Mouse (Mus musculus) CH12.LX (cell line): Measurements from ENCODE around the gene Dzip3. TPM values are rescaled to one million over a fixed set of nuclear protein-coding genes. Genes with fewer than 3 reads are reported as not detected.

Experiments
- DNase-seq: peaks from one replicate; pipeline ENCODE4 v3.0.0-alpha.2; 2013; ENCODE audit errors: extremely low read depth
- H3K27ac ChIP-seq: 2 replicates; pipeline ENCODE4 v1.5.1; 2012; ENCODE audit warnings: low read depth, mild to moderate bottlenecking, control low read depth, moderate library complexity; ENCODE audit not compliant: insufficient read depth
- H3K27me3 ChIP-seq: replicated peaks from 2 replicates; pipeline ENCODE3; 2012; ENCODE audit warnings: inconsistent platforms
- H3K36me3 ChIP-seq, 2 experiments: replicated peaks in 1 of 2; 2 replicates each; pipeline versions ENCODE3 to v1.6.1; 2012; ENCODE audit warnings: inconsistent platforms in 1 of 2, low read length in 1 of 2, mild to moderate bottlenecking in 1 of 2, mixed read lengths in 1 of 2, moderate library complexity in 1 of 2; ENCODE audit not compliant: control insufficient read depth in 1 of 2, insufficient read depth in 1 of 2
- H3K4me1 ChIP-seq, 2 experiments: 2 replicates each; pipeline ENCODE4 v1.6.1; 2012; ENCODE audit warnings: inconsistent platforms in 1 of 2, moderate library complexity in 1 of 2; ENCODE audit not compliant: insufficient read depth in 2 of 2, control insufficient read depth in 1 of 2
- H3K4me2 ChIP-seq: 2 replicates; pipeline ENCODE4 v1.6.1; 2012; ENCODE audit warnings: low read depth, mild to moderate bottlenecking, control low read depth; ENCODE audit not compliant: poor library complexity, insufficient read depth, severe bottlenecking
- H3K4me3 ChIP-seq, 3 experiments: fragments of 150-350 bp in 1 of 3; sonication (generic) in 1 of 3; replicated peaks in 1 of 3; 2 replicates each; pipeline versions ENCODE3 to v1.5.1; 2011 to 2012; ENCODE audit warnings: low read depth in 2 of 3, low read length in 2 of 3, mild to moderate bottlenecking in 2 of 3, moderate library complexity in 2 of 3, control low read depth in 1 of 3, improper control_type of control experiment in 1 of 3, inconsistent platforms in 1 of 3, mixed read lengths in 1 of 3; ENCODE audit not compliant: poor library complexity in 1 of 3
- H3K79me2 ChIP-seq: replicated peaks from 2 replicates; pipeline ENCODE4 v1.6.1; 2012; ENCODE audit warnings: mild to moderate bottlenecking, moderate library complexity; ENCODE audit not compliant: control insufficient read depth, poor library complexity, insufficient read depth, severe bottlenecking; ENCODE audit errors: extremely low read depth
- H3K9ac ChIP-seq: 2 replicates; pipeline ENCODE4 v1.6.1; 2012; ENCODE audit warnings: low read depth, mild to moderate bottlenecking, control low read depth, moderate library complexity; ENCODE audit not compliant: insufficient read depth
- H3K9me3 ChIP-seq: replicated peaks from 2 replicates; pipeline ENCODE3; 2012; ENCODE audit warnings: low read length, inconsistent platforms, mixed read lengths
- CHD2 ChIP-seq: IDR thresholded peaks from 2 replicates; pipeline ENCODE4 v1.6.1; 2011; ENCODE audit warnings: low read length, improper control_type of control experiment
- E2F4 ChIP-seq: IDR thresholded peaks from 2 replicates; pipeline ENCODE4 v1.6.1; 2011; ENCODE audit warnings: low read depth, low read length, improper control_type of control experiment; ENCODE audit not compliant: insufficient replicate concordance
- HCFC1 ChIP-seq: IDR thresholded peaks from 2 replicates; pipeline ENCODE4 v1.6.1; 2012; ENCODE audit warnings: low read depth, mild to moderate bottlenecking, inconsistent platforms, low read length, improper control_type of control experiment
- IRF4 ChIP-seq: IDR thresholded peaks from 2 replicates; pipeline ENCODE4 v1.6.1; 2014; ENCODE audit warnings: low read depth, mild to moderate bottlenecking, inconsistent platforms, low read length, improper control_type of control experiment
- JUN ChIP-seq: IDR thresholded peaks from 2 replicates; pipeline ENCODE4 v1.6.1; 2011; ENCODE audit warnings: low read depth, mild to moderate bottlenecking, low read length, improper control_type of control experiment, moderate library complexity; ENCODE audit not compliant: insufficient read depth
- JUND ChIP-seq: conservative IDR thresholded peaks from 2 replicates; pipeline ENCODE4 v1.6.1; 2011; ENCODE audit warnings: low read depth, low read length, improper control_type of control experiment
- MAFK ChIP-seq: IDR thresholded peaks from 2 replicates; pipeline ENCODE4 v1.6.1; 2011; ENCODE audit warnings: low read length, improper control_type of control experiment; ENCODE audit not compliant: insufficient replicate concordance
- MXI1 ChIP-seq: IDR thresholded peaks from 2 replicates; pipeline ENCODE4 v1.6.1; 2011; ENCODE audit warnings: mild to moderate bottlenecking, low read depth, low read length, improper control_type of control experiment
- NELFE ChIP-seq: IDR thresholded peaks from 2 replicates; pipeline ENCODE4 v1.6.1; 2011; ENCODE audit warnings: low read depth, low read length, improper control_type of control experiment
- NRF1 ChIP-seq: IDR thresholded peaks from 2 replicates; pipeline ENCODE4 v1.6.1; 2014; ENCODE audit warnings: low read depth, mild to moderate bottlenecking, inconsistent platforms, low read length, improper control_type of control experiment, moderate library complexity
- POLR2A ChIP-seq: IDR thresholded peaks from 2 replicates; pipeline ENCODE4 v1.6.1; 2011; ENCODE audit warnings: low read depth, mild to moderate bottlenecking, improper control_type of control experiment, low read length
- RAD21 ChIP-seq: IDR thresholded peaks from 2 replicates; pipeline ENCODE4 v1.6.1; 2011; ENCODE audit warnings: low read depth, mild to moderate bottlenecking, low read length, improper control_type of control experiment, moderate library complexity
- RCOR1 ChIP-seq: conservative IDR thresholded peaks from 2 replicates; pipeline ENCODE4 v1.6.1; 2012; ENCODE audit warnings: low read depth, mild to moderate bottlenecking, inconsistent platforms, low read length, improper control_type of control experiment
- SMC3 ChIP-seq: IDR thresholded peaks from 2 replicates; pipeline ENCODE4 v1.6.1; 2011; ENCODE audit warnings: low read depth, low read length, improper control_type of control experiment
- TCF12 ChIP-seq: IDR thresholded peaks from 2 replicates; pipeline ENCODE4 v1.6.1; 2014; ENCODE audit warnings: low read depth, mild to moderate bottlenecking, inconsistent platforms, low read length, improper control_type of control experiment
- UBTF ChIP-seq: IDR thresholded peaks from 2 replicates; pipeline ENCODE4 v1.6.1; 2012; ENCODE audit warnings: low read depth, mild to moderate bottlenecking, inconsistent platforms, low read length, improper control_type of control experiment, moderate library complexity
- USF1 ChIP-seq: IDR thresholded peaks from 2 replicates; pipeline ENCODE4 v1.6.1; 2014; ENCODE audit warnings: low read depth, mild to moderate bottlenecking, inconsistent platforms, low read length, improper control_type of control experiment
- ZKSCAN1 ChIP-seq: IDR thresholded peaks from 2 replicates; pipeline ENCODE4 v1.6.1; 2012; ENCODE audit warnings: low read depth, inconsistent platforms, low read length, improper control_type of control experiment, borderline replicate concordance
- dilution Hi-C: fragments of 300-500 bp; cut with MboI; formaldehyde crosslinking; loops from 2 replicates; pipeline ENCODE4 v1.14.3; 2020; ENCODE audit warnings: low sequenced_read_pairs; ENCODE audit not compliant: extremely low pct_unique_long_range_greater_than_20kb, extremely low pct_ligation_motif_present
- in situ Hi-C: fragments of 300-500 bp; cut with MboI; formaldehyde crosslinking; loops from 3 replicates; pipeline ENCODE4 v1.14.3; 2019; ENCODE audit warnings: low sequenced_read_pairs, low pct_ligation_motif_present, low pct_unique_long_range_greater_than_20kb, mixed read lengths
- polyA plus RNA-seq: library from polyadenylated mRNA; unstranded; fragments of >175 nt; gene quantifications from 2 replicates; pipeline ENCODE4 v1.2.1, GENCODE M21; 2012; ENCODE audit warnings: low read depth; ENCODE audit not compliant: insufficient read length
- total RNA-seq, 2 experiments: library from RNA; depleted of rRNA; stranded (reverse); fragments of 300-350 nt in 1 of 2; fragments of >200 nt in 1 of 2; gene quantifications; 2 replicates each; pipeline ENCODE4 v1.2.3; 2012 to 2014

The Dzip3 gene
- total and polyA plus RNA-seq, 3 experiments: 17.0 to 31.6 (median 17.0) TPM

DNA sequence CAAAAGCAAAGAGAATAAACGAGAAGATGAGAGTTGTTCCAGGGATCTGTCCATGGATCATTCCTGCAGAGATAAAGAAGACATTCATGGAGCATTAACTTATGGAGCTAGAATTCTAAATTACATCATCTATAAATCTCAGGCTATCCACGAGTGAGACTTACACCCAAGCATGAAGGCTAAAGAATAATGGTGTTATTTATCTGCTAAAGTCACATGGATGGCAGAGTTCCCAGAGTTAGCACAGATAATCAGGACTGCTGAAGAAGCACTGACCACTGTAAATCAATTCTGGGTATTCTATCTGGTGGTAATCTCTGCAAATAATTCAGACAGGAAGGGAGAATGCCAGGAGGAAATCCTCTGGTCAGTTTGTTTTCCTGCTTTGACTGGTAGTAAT lies 103.2 kb downstream of the Dzip3 start:
- Histone ChIP-seq H3K4me1 (no peaks in the 10 kb centered on the region), H3K9me3 (no peaks in the 10 kb centered on the region), H3K36me3 (no peaks in the 10 kb centered on the region), H3K79me2 (no peaks in the 10 kb centered on the region), H3K27ac (no peak overlapping the region), H3K27me3 (no peaks in the 10 kb centered on the region), H3K4me2 (no peak overlapping the region), H3K4me3 (no peak overlapping the region), H3K9ac (no peak overlapping the region)
- dilution Hi-C loops (no loop called here), in situ Hi-C loops (no loop called here)
- TF ChIP-seq POLR2A (no peak), RCOR1 (no peak), IRF4 (no peak), JUN (no peak), NRF1 (no peak), RAD21 (no peak), UBTF (no peak), NELFE (no peak), MXI1 (no peak), HCFC1 (no peak), USF1 (no peak), TCF12 (no peak), JUND (no peak), E2F4 (no peak), ZKSCAN1 (no peak), SMC3 (no peak), CHD2 (no peak), MAFK (no peak)
- DNase-seq: no peak

Other genes with a start within 250 kb of the Dzip3 start
- gene Trat1, start 222.1 kb downstream of the Dzip3 start, total RNA-seq (2012; rRNA removed): not detected in 2 replicates
- not detected in 2 replicates for gene Trat1, start 222.1 kb downstream of the Dzip3 start, total RNA-seq (2014; rRNA removed)
- gene Trat1, start 222.1 kb downstream of the Dzip3 start, polyA plus RNA-seq: not detected in 2 replicates
- gene Retnlb, start 177.3 kb downstream of the Dzip3 start, total RNA-seq (2012; rRNA removed): not detected in 2 replicates
- not detected in 2 replicates for gene Retnlb, start 177.3 kb downstream of the Dzip3 start, total RNA-seq (2014; rRNA removed)
- not detected in 2 replicates for gene Retnlb, start 177.3 kb downstream of the Dzip3 start, polyA plus RNA-seq
- not detected in 2 replicates for gene Retnla, start 151.6 kb downstream of the Dzip3 start, total RNA-seq (2012; rRNA removed)
- gene Retnla, start 151.6 kb downstream of the Dzip3 start, total RNA-seq (2014; rRNA removed): not detected in 2 replicates
- gene Retnla, start 151.6 kb downstream of the Dzip3 start, polyA plus RNA-seq: not detected in 2 replicates
- gene Retnlg, start 121.5 kb downstream of the Dzip3 start, total RNA-seq (2012; rRNA removed): not detected in 2 replicates
- not detected in 2 replicates for gene Retnlg, start 121.5 kb downstream of the Dzip3 start, total RNA-seq (2014; rRNA removed)
- not detected in 2 replicates for gene Retnlg, start 121.5 kb downstream of the Dzip3 start, polyA plus RNA-seq
- gene Cip2a, start within 50 bp of the Dzip3 start, total RNA-seq (2012; rRNA removed): 26.0 and 30.5 TPM in 2 replicates
- 82.5 and 90.9 TPM in 2 replicates for gene Cip2a, start within 50 bp of the Dzip3 start, total RNA-seq (2014; rRNA removed)
- 62.5 and 86.0 TPM in 2 replicates for gene Cip2a, start within 50 bp of the Dzip3 start, polyA plus RNA-seq
- under 0.01 TPM in 1 of 2 replicates, not detected in the other for gene Myh15, start 63.3 kb upstream of the Dzip3 start, total RNA-seq (2012; rRNA removed)
- gene Myh15, start 63.3 kb upstream of the Dzip3 start, total RNA-seq (2014; rRNA removed): 0.07 TPM in 1 of 2 replicates, not detected in the other
- 0.07 TPM in 1 of 2 replicates, not detected in the other for gene Myh15, start 63.3 kb upstream of the Dzip3 start, polyA plus RNA-seq